Mouse (Mus musculus) gastrocnemius, postnatal 25 days (tissue): ENCODE measurements around the gene Mrpl33. TPM values are rescaled to one million over a fixed set of nuclear protein-coding genes. Genes with fewer than 3 reads are reported as not detected.

Source experiments
- DNase-seq: peaks from one replicate; pipeline ENCODE4 v3.0.0; 2022
- microRNA-seq, 2 experiments: library from miRNA; unstranded; fragments of <30 nt; microRNA quantifications; one replicate each; pipeline ENCODE4 v1.2.0; 2021; ENCODE audit warnings: borderline replicate concordance in 2 of 2
- total RNA-seq, 2 experiments: library from RNA; stranded (reverse); gene quantifications; 1 replicate in 1 of 2; 2 replicates in 1 of 2; pipeline ENCODE4 v1.2.3; 2021

Gene Mrpl33
- total RNA-seq, 2 experiments from 2014 or later = 244 to 251 TPM

DNA sequence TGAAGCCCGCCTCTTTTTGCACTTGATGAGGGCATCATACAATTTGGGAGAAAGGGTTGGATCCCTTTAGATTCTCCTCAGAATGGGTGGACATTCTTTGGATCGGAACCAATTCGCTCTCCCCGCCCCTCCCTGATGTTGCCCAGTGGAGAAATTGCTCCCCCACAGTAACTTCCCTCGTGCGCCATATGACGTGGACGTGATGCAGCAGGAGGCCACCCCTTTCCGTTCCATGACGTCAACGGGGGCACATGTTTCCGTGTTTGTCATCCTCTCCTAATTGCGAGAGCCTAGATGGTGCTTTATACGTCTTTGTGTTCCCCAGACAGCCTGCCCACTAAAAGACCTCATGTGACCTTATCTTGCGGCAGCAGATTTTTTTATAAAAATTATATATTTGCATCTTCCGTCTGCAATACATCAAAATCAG, 101.6 kb downstream of the Mrpl33 start:
- peak; percentile 77 for DNase-seq

GRCm38 (mm10) chr5:31698931-31699330, 102.2 kb downstream of the Mrpl33 start:
- DNase-seq = no peak

- no peak for DNase-seq
Measured at GRCm38 (mm10) chr5:31699397-31699796, 102.7 kb downstream of the Mrpl33 start.

- DNase-seq = no peak
Measured at GRCm38 (mm10) chr5:31704971-31705370, 108.2 kb downstream of the Mrpl33 start.

DNA sequence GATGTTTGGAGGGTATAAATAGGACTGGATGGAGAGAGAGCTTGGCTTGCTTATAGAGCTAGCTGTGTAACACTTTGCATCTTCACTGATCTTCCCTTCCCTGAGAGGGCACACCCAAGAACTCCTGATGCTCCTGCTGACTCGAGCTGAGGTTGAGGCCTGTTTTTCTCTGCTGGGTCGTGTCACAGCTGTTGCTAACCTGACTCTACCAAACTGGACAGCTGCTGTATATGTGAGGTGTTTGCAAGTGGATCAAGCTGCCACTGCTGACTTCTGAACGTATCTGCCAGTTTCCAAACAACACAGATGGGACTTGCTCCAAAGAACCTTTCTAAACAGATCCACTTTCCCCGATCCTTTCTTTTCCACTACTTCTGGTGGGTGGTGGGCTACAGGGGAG, 110.1 kb downstream of the Mrpl33 start:
- DNase-seq = no peak

DNA sequence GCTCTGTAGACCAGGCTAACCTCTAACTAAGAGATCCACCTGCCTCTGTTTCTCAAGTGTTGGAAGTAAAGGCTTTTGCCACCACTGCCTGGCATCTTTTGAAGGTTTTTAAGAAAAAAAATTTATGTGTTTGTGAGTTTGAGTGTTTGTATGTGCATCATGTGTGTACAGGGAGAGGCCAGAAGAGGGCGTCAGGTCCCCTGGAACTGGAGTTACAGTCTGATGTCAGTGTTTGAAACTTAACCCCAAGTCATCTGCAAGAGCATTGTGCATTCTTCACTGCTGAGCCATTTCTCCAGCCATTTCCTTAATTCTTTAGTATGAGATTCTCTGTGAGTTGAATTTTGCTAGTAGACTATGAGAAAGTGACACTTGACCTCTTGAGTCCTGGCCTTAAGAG, 112.7 kb downstream of the Mrpl33 start:
- no peak for DNase-seq

DNA sequence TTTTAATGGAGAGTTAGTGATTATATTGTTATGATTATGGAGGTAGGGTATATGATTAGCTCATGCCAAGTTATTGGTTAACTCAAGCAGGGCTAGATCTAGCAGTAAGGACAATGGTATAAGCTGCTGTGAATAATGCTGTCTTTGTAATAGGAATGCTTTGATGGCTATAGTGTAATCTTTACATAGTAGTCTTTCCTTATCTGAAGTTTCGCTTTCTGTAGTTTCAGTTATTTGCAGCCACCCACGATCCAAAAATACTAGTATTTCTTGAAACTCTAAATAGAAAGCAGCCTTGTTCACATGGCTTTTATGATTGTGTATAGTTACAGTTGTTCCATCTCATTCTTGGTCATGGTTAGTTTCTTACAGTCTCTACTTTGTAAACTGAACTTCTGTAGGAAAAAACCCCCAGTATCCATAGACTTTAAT, 116.6 kb downstream of the Mrpl33 start:
- no peak for DNase-seq

DNA sequence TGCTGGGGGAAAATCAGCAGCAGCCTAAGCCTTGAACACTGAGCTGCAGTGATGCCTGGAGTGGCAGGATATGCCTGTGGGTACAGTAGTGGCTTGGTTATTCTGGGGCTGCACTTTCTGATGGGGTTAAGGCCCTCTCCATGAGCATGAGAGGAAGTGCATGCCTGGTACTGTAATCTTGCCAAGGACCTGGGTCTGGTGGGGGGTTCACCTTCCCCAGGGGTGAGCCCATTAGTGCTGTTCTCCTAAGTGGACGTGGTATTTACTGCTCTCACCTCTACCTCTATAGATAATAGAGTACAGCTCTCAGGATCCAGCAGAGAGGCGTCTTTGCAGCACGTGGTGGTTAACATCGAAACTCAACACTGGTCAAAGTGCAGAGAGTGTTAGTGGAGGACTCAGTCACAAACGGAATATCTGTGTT, 117.1 kb downstream of the Mrpl33 start:
- DNase-seq = no peak

Small RNA genes lying within 50 kb of the gene (microRNA-seq; reads per million reads assigned to microRNA genes)
- 0 reads per million in 2 experiments for gene Mir3473e

Other genes starting within 250 kb of the Mrpl33 start
- 10 to 100 TPM in 1 of 2 experiments, 1 to 10 TPM in 1; 9.2 to 10.0 TPM for gene Zfp512, start 144.5 kb upstream of the Mrpl33 start, total RNA-seq
- gene 4930548H24Rik, start 111.2 kb upstream of the Mrpl33 start, total RNA-seq = not detected
- 10 to 100 TPM; 15.7 to 15.8 TPM for gene Gpn1, start 102.2 kb upstream of the Mrpl33 start, total RNA-seq
- gene Slc4a1ap, start 69.9 kb upstream of the Mrpl33 start, total RNA-seq = 10 to 100 TPM; 17.4 to 18.6 TPM
- gene Supt7l, start 69.1 kb upstream of the Mrpl33 start, total RNA-seq = 1 to 10 TPM; 8.0 to 9.4 TPM
- 1 to 10 TPM; 2.3 to 2.8 TPM for gene Rbks, start 100.7 kb downstream of the Mrpl33 start, total RNA-seq
- gene Babam2, start 100.7 kb downstream of the Mrpl33 start, total RNA-seq = 10 to 100 TPM; 22.8 to 23.8 TPM